Mouse (Mus musculus): ENCODE data around the gene Inpp4a.

Gene Inpp4a

GRCm38 (mm10) chr1:37356305-37356704, 56.6 kb downstream of the Inpp4a start:
- no peak for DNase-seq (ENCODE audit: low read depth, low spot score)

GRCm38 (mm10) chr1:37357173-37357572, 57.5 kb downstream of the Inpp4a start:
- DNase-seq (ENCODE audit: low read depth, low spot score), result no peak

- DNase-seq (ENCODE audit: low read depth, low spot score), result no peak
Measured at GRCm38 (mm10) chr1:37358621-37359020, 59.0 kb downstream of the Inpp4a start.

GRCm38 (mm10) chr1:37359395-37360092, 59.9 kb downstream of the Inpp4a start:
- no peak for DNase-seq (ENCODE audit: low read depth, low spot score)

DNA sequence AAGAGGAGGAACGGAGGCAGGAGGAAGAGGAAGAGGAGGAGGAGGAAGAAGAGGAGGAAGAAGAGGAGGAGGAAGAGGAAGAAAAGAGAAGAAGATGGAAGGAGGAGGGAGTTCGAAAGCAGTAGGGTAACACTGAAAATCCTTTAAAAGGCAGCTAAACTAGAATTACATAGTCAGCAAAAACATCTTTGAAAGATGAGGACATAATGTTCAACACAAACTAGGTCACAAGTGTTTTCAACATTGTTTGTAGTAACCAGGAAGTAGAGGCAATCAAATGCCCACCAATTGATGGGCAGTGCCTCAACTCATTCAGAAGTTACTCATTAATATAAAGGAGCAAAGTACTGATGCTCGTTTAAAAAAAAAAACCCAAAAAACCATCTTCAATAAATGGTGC, 61.1 kb downstream of the Inpp4a start:
- DNase-seq (ENCODE audit: low read depth, low spot score), result no peak

GRCm38 (mm10) chr1:37362721-37363120, 63.1 kb downstream of the Inpp4a start:
- DNase-seq (ENCODE audit: low read depth, low spot score), result peak; percentile 10

GRCm38 (mm10) chr1:37368125-37368524, 68.5 kb downstream of the Inpp4a start:
- DNase-seq (ENCODE audit: low read depth, low spot score), result no peak

GRCm38 (mm10) chr1:37368768-37369385, 69.2 kb downstream of the Inpp4a start:
- no peak for DNase-seq (ENCODE audit: low read depth, low spot score)

DNA sequence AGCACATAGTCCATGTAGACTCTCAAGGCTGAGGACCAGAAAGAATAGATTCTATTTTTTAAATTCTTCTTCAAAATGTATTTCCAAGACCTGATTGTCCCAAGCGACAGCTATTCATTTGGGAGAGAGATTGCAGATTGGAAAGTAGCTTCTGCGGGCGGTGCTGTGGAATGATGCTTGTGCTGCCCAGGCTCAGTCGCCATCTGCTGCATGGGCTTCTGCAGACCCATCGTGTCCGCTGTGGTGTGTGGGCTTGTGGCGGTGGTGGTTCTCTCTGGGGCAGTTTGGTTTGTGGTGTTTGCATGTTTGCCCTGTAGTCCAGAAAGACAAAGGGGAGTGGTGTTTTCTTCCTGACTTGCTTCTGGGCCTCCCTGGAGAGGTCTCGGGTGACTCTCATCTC, 76.5 kb downstream of the Inpp4a start:
- DNase-seq (ENCODE audit: low read depth, low spot score), result no peak

DNA sequence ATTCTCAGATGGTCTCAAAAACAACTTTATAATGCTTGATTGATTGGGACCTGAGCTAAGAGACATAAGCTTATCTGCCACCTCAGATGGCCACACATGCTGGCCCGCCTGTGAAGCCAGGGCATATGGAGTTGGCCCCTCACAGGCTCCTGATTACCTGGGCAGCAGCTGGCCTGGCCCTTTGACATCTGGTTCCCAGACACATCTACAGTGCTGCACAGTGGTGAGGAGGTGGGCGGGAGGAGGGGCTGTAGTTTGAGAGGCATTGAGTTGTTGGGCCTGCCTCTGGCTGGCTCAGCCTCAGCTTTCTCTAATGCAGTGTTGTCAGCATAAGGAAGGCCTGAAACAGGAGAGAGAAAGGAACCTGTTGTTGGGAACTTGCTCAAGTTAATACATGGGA, 77.1 kb downstream of the Inpp4a start:
- peak; percentile 62 for DNase-seq (ENCODE audit: low read depth, low spot score)

- no peak for DNase-seq (ENCODE audit: low read depth, low spot score)
Measured at GRCm38 (mm10) chr1:37378095-37378494, 78.4 kb downstream of the Inpp4a start.

DNA sequence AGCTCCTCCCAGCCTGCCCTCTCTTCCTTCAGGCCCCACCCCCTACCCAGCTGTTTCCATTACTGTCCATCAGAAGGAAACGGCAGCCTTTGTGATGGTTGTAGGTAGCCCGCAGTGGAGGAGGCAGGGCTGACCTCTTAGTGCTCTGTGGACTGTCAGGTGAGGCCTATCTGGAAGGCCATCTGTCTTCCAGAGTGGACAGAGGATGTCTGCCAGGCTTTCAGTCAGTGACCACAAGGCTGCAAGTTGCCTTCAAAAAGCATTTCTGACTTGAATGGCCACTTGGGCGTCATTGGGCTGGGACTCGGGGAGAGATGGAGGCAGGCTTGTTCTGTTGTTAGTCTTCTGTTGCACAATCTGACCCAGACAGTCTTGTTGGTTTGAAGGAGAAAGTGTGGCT, 79.9 kb downstream of the Inpp4a start:
- no peak for DNase-seq (ENCODE audit: low read depth, low spot score)

DNA sequence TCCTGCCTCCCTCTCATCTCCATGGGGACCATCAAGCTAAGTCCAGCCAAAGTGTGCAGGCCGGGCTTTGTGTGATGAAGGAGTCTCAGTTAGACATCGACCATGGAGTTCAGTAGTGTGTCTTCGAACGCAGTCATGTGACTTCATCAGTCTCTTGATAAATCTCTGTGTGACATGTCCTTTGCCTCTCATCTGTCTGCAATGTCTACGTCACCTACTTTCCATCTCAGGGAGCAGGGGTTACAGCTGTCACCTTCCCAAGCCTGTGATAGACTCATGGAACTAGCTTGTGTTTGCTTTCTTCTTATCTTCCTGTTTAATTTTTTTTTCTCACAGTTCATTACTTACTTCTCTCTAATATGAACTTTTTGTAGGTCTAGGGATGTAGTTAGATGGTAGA, 81.2 kb downstream of the Inpp4a start:
- no peak for DNase-seq (ENCODE audit: low read depth, low spot score)

GRCm38 (mm10) chr1:37384304-37384703, 84.6 kb downstream of the Inpp4a start:
- DNase-seq (ENCODE audit: low read depth, low spot score), result no peak

DNA sequence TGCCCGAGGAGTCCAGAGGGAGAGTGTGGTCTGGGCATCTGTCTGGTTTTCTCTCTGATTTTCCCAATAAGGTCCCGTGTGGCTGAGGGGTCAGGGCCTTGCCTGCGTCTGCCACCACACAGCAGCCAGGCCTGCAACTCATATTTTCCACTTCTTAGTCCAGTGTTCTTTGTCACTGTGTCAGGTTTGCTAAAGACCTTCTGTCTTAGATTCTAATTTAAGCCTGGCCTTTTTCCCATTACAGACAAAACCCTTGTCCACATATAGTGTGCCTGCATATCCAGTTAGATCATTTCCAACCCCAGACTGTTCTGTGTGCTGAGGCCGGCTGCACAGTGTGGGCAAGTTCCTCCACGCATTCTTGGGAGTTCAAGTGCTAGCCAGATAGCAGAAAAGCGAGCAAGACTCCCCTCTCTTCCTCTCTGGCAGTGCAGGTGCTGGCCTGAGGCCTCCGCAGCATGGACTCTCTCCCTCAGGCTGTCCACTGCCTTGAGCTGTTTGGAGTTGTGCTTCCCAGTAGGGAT, 86.8 kb downstream of the Inpp4a start:
- DNase-seq (ENCODE audit: low read depth, low spot score), result no peak

GRCm38 (mm10) chr1:37393174-37393573, 93.5 kb downstream of the Inpp4a start:
- DNase-seq (ENCODE audit: low read depth, low spot score), result no peak

DNA sequence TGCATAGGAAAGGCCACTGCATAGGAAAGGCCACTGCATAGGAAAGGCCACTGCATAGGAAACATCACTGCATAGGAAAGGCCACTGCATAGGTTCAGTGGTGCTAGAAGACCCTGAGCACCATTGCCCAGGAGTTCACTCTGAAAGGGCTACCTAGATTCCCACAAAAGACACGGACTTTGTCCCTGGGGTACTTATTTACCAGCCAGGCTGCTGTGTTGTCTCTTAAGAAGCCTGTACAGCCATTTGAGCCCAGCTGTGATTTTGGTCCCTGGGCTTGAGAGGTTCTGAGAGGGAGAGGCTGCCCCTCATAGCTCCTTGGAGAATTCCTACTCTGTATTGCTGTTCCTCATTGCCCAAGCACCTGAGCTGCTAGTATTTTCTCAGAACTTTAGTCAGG, 96.8 kb downstream of the Inpp4a start:
- DNase-seq (ENCODE audit: low read depth, low spot score), result no peak

DNA sequence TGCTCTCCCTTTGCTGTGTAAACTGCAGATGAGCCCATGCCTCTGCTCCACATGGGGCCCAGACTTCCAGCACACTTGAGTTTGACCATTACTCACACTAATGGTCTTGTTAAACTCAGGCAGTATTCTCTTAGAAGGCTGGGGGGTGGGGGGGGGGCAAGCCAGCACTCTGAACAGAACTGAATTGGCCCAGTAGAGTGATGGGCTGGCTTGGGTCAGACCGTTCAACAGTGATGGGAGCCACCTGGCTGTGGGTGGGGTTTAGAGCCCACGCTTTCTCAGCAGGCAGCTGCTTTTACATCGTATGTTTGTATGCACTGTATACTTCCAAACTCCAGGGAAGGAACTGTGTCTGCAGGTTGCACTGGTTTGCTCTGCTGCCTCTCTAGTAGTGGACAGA, 99.3 kb downstream of the Inpp4a start:
- peak; percentile 20 for DNase-seq (ENCODE audit: low read depth, low spot score)

DNA sequence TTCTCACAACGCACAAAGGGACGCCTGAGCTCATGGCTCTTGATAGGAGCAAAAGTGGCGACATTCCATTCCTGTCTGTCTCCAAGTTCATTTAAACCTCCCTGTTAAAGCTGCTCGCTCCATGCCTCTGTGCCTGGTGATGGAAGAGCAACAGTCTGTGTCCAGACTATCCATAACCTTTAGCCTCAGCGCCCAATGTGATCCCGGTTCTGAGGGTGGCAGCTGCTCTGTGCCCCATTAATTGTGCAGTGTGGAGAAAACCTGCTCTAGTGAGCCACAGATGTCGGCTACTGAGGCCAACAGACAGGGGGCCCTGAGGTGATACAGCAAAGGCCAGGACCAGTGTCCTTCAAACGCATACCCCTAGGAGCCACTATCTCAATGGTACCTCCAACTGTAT, 100.1 kb downstream of the Inpp4a start:
- no peak for DNase-seq (ENCODE audit: low read depth, low spot score)

DNA sequence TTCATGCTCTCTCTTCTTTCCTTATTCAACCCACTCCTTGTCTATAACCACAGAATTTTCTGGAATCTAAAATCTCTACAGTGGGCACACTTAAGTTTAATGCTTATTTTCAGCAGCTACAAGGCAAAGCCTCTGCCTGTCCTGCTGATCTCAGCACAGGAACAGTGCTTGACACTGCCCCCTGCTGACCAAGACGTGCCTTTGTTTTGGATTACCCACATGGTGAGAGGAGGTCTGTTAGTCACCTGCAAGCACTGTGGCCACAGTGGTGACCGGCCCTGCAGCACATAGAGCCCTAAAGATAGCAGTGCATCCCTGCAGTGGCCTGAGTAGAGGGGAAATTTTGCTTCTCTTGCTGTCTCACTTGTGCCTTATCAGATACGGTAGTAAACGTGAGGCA, 102.0 kb downstream of the Inpp4a start:
- peak; percentile 69 for DNase-seq (ENCODE audit: low read depth, low spot score)

DNA sequence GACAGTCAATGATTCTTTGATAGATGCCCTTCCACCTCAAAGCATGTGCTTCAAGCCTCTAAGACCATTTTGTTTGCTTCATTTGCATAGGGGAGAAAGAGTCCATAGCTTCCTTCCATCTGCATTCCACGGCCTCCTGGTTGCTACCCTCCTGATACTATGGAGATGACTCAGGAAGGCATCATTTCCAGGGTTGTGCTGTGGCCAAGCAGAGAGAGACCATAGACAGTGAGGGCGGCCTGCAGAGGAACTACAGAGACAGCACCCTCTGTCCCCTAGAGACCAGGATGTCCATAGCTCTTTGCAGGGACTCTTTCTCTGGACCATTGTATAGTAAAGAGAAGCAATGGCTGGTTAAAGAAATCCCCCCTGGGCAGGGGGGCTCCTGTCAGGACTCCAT, 105.5 kb downstream of the Inpp4a start:
- DNase-seq (ENCODE audit: low read depth, low spot score), result no peak

GRCm38 (mm10) chr1:37407228-37407627, 107.6 kb downstream of the Inpp4a start:
- no peak for DNase-seq (ENCODE audit: low read depth, low spot score)

DNA sequence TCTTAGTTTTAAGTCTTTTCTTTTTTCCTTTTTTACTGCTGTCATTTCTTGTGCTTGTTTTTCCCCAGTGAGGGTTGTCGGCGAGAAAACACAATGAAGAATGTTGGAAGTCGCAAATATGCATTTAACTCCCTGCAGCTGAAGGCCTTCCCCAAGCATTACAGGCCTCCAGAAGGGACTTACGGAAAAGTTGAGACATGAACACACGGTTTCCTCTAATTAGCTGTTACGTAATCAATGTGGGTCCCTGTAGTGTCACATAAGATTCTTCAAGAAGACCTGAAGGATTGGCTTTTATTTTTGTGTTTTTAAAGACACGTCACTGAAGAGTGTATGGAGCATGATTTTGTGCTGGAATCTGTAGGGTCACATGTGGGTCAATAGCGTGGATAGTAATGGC, 108.4 kb downstream of the Inpp4a start:
- DNase-seq (ENCODE audit: low read depth, low spot score), result no peak

Data from forelimb bud, embryonic 11.5 days (tissue).